ENCODE assay signal across 24 mouse cellular contexts in the genomic region with DNA sequence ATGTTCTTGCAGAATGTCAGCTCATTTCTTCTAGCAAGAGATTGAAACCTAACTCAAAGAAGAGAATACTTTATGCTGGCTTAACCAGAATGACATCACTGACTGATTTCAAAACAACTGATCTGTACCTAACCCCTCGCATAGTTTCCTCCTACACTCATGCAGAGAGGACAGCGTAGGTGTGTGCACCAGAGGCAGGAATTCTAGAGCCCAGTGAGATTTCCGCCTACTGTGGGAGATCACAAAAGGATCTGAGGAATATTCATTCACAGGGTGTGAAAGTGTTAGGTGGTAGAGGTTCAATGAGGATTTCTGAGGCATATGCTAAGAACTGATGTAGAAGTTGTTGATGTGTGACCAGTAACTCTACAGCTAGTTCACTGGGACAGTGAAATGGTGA.
DNase-seq lines count a peak whose midpoint lies in the region; ATAC-seq and TF ChIP-seq lines count a peak whose summit lies in the region.
"Had no signal": no experiment of that assay in that cellular context is flagged by ENCODE, and none has a peak within 500 bp of the region (broad histone marks: within the 10 kb centered on the region; RNA-seq: fewer than 3 reads in every experiment).

No protein-coding gene starts in this region.

- no peak overlapping the region for H3K9ac ChIP-seq in forebrain, embryonic 11.5 days (ENCODE audit: low read length)
- H3K9ac ChIP-seq: forebrain, embryonic 12.5 days; forebrain, embryonic 15.5 days; hindbrain, embryonic 13.5 days; intestine, embryonic 15.5 days had no signal

- WGBS in forebrain, embryonic 11.5 days: 96% methylated on average over 3 of the region's 3 CpGs

- TF ChIP-seq CTCF in Patski (IDR thresholded peaks at IDR 0.05): no peak

- CTCF ChIA-PET in Patski (lab: Charles Lee): no interaction called here

- no peaks in the 10 kb centered on the region for H3K27me3 ChIP-seq in Patski
- H3K27me3 ChIP-seq in forebrain, embryonic 11.5 days (ENCODE audit: control insufficient read depth, insufficient read depth, low read length): no peaks in the 10 kb centered on the region
- H3K27me3 ChIP-seq: CH12.LX; forebrain, embryonic 15.5 days; hindbrain, embryonic 13.5 days; intestine, embryonic 15.5 days had no signal

- no peaks in the 10 kb centered on the region for H3K9me3 ChIP-seq in forebrain, embryonic 11.5 days (ENCODE audit: control insufficient read depth, low read length)
- H3K9me3 ChIP-seq: forebrain, embryonic 12.5 days; forebrain, embryonic 15.5 days; intestine, embryonic 15.5 days had no signal

- H3K27ac ChIP-seq in forebrain, embryonic 11.5 days (ENCODE audit: low read depth, low read length): no peak overlapping the region
- H3K27ac ChIP-seq: forebrain, embryonic 12.5 days; forebrain, embryonic 15.5 days; hindbrain, embryonic 13.5 days; intestine, embryonic 15.5 days had no signal

- peak; percentile 67 for ATAC-seq in Patski
- ATAC-seq in forebrain, embryonic 11.5 days (replicated peaks; ENCODE audit: low FRiP score): no peak
- ATAC-seq: forebrain, embryonic 15.5 days; hindbrain, embryonic 16.5 days; intestine, embryonic 15.5 days had no signal

- POLR2A ChIA-PET in Patski (lab: Charles Lee): no interaction called here

- H3K4me3 ChIP-seq in forebrain, embryonic 11.5 days (ENCODE audit: low read depth, low read length): no peak overlapping the region
- H3K4me3 ChIP-seq: forebrain, embryonic 12.5 days; forebrain, embryonic 15.5 days; hindbrain, embryonic 13.5 days; intestine, embryonic 15.5 days had no signal

- no peaks in the 10 kb centered on the region for H3K36me3 ChIP-seq in forebrain, embryonic 11.5 days (ENCODE audit: control insufficient read depth, insufficient read depth, low read length)
- H3K36me3 ChIP-seq: forebrain, embryonic 12.5 days; forebrain, embryonic 15.5 days; G1E; hindbrain, embryonic 13.5 days; intestine, embryonic 15.5 days had no signal

- in situ Hi-C loops in Patski (cut with MboI; ENCODE audit: low pct_unique_long_range_greater_than_20kb): no loop called here

- DNase-seq in frontal cortex, postnatal 36 days (ENCODE audit: low spot score in 2 of 2): peak; percentile 3 to 4
- no peak for DNase-seq in frontal cortex, postnatal 10 days (ENCODE audit: low spot score in 2 of 2)
- peak; percentile 12 for DNase-seq in Patski (ENCODE audit: low read depth, low spot score)
- DNase-seq in fat pad, adult 2 months (ENCODE audit: extremely low read depth, low read depth, low spot score): peak; percentile 74
- DNase-seq in forebrain, embryonic 11.5 days (ENCODE audit: low spot score): no peak
- no peak for DNase-seq in adrenal gland, adult 18-20 months (ENCODE audit: low spot score in 2 of 2)
- DNase-seq: adrenal gland, adult 8-10 months; adrenal gland, postnatal 25 days; B cell, adult 2 months; cerebellum, adult 18-20 months; cerebellum, adult 9-10 months; cerebellum, postnatal 14 days; gastrocnemius, postnatal 10 days; gastrocnemius, postnatal 36 days; heart, adult 11 months; kidney, adult 11 months had no signal

- no peak overlapping the region for H3K4me2 ChIP-seq in forebrain, embryonic 11.5 days (ENCODE audit: low read depth, low read length, severe bottlenecking)
- H3K4me2 ChIP-seq: forebrain, embryonic 12.5 days; forebrain, embryonic 15.5 days; heart, embryonic 11.5 days; hindbrain, embryonic 13.5 days; intestine, embryonic 15.5 days had no signal

- H3K4me1 ChIP-seq in forebrain, embryonic 11.5 days (replicated peaks; ENCODE audit: control insufficient read depth, insufficient read depth, low read length): no peaks in the 10 kb centered on the region
- H3K4me1 ChIP-seq: forebrain, embryonic 12.5 days; forebrain, embryonic 15.5 days; hindbrain, embryonic 13.5 days; intestine, embryonic 15.5 days had no signal

Comparison
In these comparisons a context has a peak if more than half of its experiments do, and no peak if none do; other contexts are left out.
1. DNase-seq: peak in frontal cortex, postnatal 36 days (2 of 2), Patski (single experiment) and fat pad, adult 2 months (single experiment); none in frontal cortex, postnatal 10 days (0 of 2), forebrain, embryonic 11.5 days (single experiment) and adrenal gland, adult 18-20 months (0 of 2).